ENCODE assay signal across 9 mouse cellular contexts in the genomic region with DNA sequence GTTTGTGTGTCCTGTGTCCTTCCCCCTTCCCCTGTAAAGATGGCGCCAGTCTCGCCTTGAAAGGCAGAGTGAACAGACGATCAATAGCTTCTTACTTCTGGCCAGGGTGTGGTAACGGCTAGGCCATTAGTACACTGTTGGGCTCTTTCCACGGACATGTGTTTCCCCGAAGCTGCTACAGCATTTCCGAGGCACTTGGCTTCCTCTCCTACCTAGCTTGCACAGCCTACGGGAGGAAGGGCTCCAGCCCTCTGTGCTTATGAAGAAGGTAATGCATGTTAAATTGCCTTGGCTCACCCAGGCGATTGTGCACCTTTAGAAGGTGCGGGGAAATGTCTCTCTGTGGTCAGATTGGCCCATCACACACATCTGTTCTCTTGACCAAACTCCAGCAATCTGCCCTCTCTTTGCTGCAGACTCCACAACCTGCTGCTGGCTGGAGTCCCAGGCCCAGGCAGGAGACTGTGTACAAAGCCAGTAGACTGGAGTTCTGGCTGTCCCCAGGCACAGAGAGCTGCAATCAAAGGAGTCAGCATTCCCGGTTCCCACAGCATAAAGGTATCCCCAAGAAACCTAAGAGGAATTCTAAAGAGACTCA.
DNase-seq lines count a peak whose midpoint lies in the region; ATAC-seq and TF ChIP-seq lines count a peak whose summit lies in the region.
"Had no signal": no experiment of that assay in that cellular context is flagged by ENCODE, and none has a peak within 500 bp of the region (broad histone marks: within the 10 kb centered on the region; RNA-seq: fewer than 3 reads in every experiment).

No protein-coding gene starts in this region.

- H3K4me2 ChIP-seq in hindbrain, embryonic 13.5 days = no peak overlapping the region
- no peak overlapping the region for H3K4me2 ChIP-seq in hindbrain, embryonic 11.5 days (replicated peaks; ENCODE audit: low read depth, low read length)
- H3K4me2 ChIP-seq in hindbrain, postnatal 0 days (ENCODE audit: low read depth, low read length) = no peak overlapping the region
- H3K4me2 ChIP-seq: liver, embryonic 13.5 days had no signal

- H3K4me1 ChIP-seq in hindbrain, embryonic 13.5 days (replicated peaks) = peaks cover 34% of the 10 kb centered on the region
- no peaks in the 10 kb centered on the region for H3K4me1 ChIP-seq in hindbrain, embryonic 11.5 days (replicated peaks; ENCODE audit: control insufficient read depth, insufficient read depth, low read length)
- H3K4me1 ChIP-seq in hindbrain, postnatal 0 days (ENCODE audit: insufficient read depth, low read length) = peaks cover 9% of the 10 kb centered on the region; the same call in 1 of the 2 replicates

- no peaks in the 10 kb centered on the region for H3K27me3 ChIP-seq in hindbrain, embryonic 13.5 days
- H3K27me3 ChIP-seq in hindbrain, embryonic 11.5 days (ENCODE audit: control insufficient read depth, insufficient read depth, low read length) = no peaks in the 10 kb centered on the region
- no peaks in the 10 kb centered on the region for H3K27me3 ChIP-seq in hindbrain, postnatal 0 days (ENCODE audit: insufficient read depth, low read length)
- H3K27me3 ChIP-seq: liver, embryonic 13.5 days had no signal

- no peaks in the 10 kb centered on the region for H3K9me3 ChIP-seq in hindbrain, embryonic 13.5 days
- H3K9me3 ChIP-seq in hindbrain, embryonic 11.5 days (ENCODE audit: control insufficient read depth, low read length) = no peaks in the 10 kb centered on the region
- no peaks in the 10 kb centered on the region for H3K9me3 ChIP-seq in hindbrain, postnatal 0 days (ENCODE audit: low read length)
- H3K9me3 ChIP-seq: liver, embryonic 13.5 days had no signal

- no peak for TF ChIP-seq CTCF in hindbrain, postnatal 0 days (IDR thresholded peaks at IDR 0.05; ENCODE audit: low read depth)

- H3K27ac ChIP-seq in hindbrain, embryonic 13.5 days = peak overlapping the region; percentile 44
- H3K27ac ChIP-seq in hindbrain, embryonic 11.5 days (ENCODE audit: low read depth, low read length) = no peak overlapping the region
- peak overlapping the region; percentile 57 for H3K27ac ChIP-seq in hindbrain, postnatal 0 days
- H3K27ac ChIP-seq: liver, embryonic 13.5 days had no signal

- no peak for DNase-seq in hindbrain, embryonic 11.5 days (ENCODE audit: low spot score)
- DNase-seq in Muller cell, postnatal 12 days (ENCODE audit: inconsistent ontology term) = peak; percentile 12
- DNase-seq in cerebellum, adult 18-20 months = peak; percentile 91 to 93
- DNase-seq in hindbrain, postnatal 0 days (ENCODE audit: low spot score) = peak; percentile 74
- no peak for DNase-seq in heart, postnatal 14 days
- DNase-seq in gastrocnemius, adult 8-10 months (ENCODE audit: low spot score in 2 of 2) = no peak
- DNase-seq: liver, embryonic 13.5 days had no signal

- WGBS in hindbrain, embryonic 13.5 days = 69% methylated on average over 11 of the region's 11 CpGs
- 82% methylated on average over 11 of the region's 11 CpGs for WGBS in hindbrain, embryonic 11.5 days
- WGBS in hindbrain, postnatal 0 days = 27% methylated on average over 11 of the region's 11 CpGs

- ATAC-seq in hindbrain, embryonic 13.5 days (ENCODE audit: low FRiP score) = no peak
- no peak for ATAC-seq in hindbrain, embryonic 11.5 days (ENCODE audit: low FRiP score)
- ATAC-seq in hindbrain, postnatal 0 days = peak; percentile 55; the same call in 1 of the 2 replicates
- ATAC-seq in inflammation-experienced regulatory T-cells, adult 6 months = no peak

- H3K4me3 ChIP-seq in hindbrain, embryonic 13.5 days = no peak overlapping the region
- no peak overlapping the region for H3K4me3 ChIP-seq in hindbrain, embryonic 11.5 days (ENCODE audit: low read depth, low read length)
- no peak overlapping the region for H3K4me3 ChIP-seq in hindbrain, postnatal 0 days (ENCODE audit: low read length)
- H3K4me3 ChIP-seq: liver, embryonic 13.5 days had no signal

- intact Hi-C loops in heart, postnatal 14 days (cut with DNase I) = no loop called here

- H3K36me3 ChIP-seq in hindbrain, embryonic 13.5 days = no peaks in the 10 kb centered on the region
- H3K36me3 ChIP-seq in hindbrain, embryonic 11.5 days (ENCODE audit: control insufficient read depth, insufficient read depth, low read length) = no peaks in the 10 kb centered on the region
- H3K36me3 ChIP-seq in hindbrain, postnatal 0 days (ENCODE audit: insufficient read depth, low read length) = no peaks in the 10 kb centered on the region
- H3K36me3 ChIP-seq: liver, embryonic 13.5 days had no signal

- H3K9ac ChIP-seq in hindbrain, embryonic 13.5 days = no peak overlapping the region
- H3K9ac ChIP-seq in hindbrain, embryonic 11.5 days (ENCODE audit: low read depth, low read length) = no peak overlapping the region
- no peak overlapping the region for H3K9ac ChIP-seq in hindbrain, postnatal 0 days (replicated peaks; ENCODE audit: low read length)
- H3K9ac ChIP-seq: liver, embryonic 13.5 days had no signal

Comparison
In these comparisons a context has a peak if more than half of its experiments do, and no peak if none do; other contexts are left out.
1. DNase-seq: peak in Muller cell, postnatal 12 days (single experiment), cerebellum, adult 18-20 months (2 of 2) and hindbrain, postnatal 0 days (single experiment); none in hindbrain, embryonic 11.5 days (single experiment), heart, postnatal 14 days (0 of 2) and gastrocnemius, adult 8-10 months (0 of 2).